Mouse (Mus musculus) lung, adult 2 months (tissue): ENCODE measurements around the gene Timp2.

Source experiments
- CTCF ChIP-seq: fragments of 200-500 bp; IDR thresholded peaks from 2 replicates; pipeline ENCODE4 v1.5.1; 2011; ENCODE audit warnings: mild to moderate bottlenecking, low read length, control low read depth; ENCODE audit not compliant: insufficient read depth
- POLR2A ChIP-seq: fragments of 200-500 bp; IDR thresholded peaks from 2 replicates; pipeline ENCODE4 v1.6.1; 2011; ENCODE audit warnings: low read depth, mild to moderate bottlenecking, control low read depth, low read length, borderline replicate concordance; ENCODE audit errors: extremely low read depth

- TF ChIP-seq CTCF (no peak), POLR2A (no peak)
Observed at GRCm38 (mm10) chr11:118295026-118295425, 60.5 kb downstream of the Timp2 start.
